Mouse (Mus musculus) mature B cell (primary cell): ENCODE data around the gene Foxo6.

ENCODE experiments used
- in situ Hi-C: fragments of 300-500 bp; cut with MboI; formaldehyde crosslinking; loops from 2 replicates; pipeline ENCODE4 v1.14.3; 2019

Foxo6 gene

DNA sequence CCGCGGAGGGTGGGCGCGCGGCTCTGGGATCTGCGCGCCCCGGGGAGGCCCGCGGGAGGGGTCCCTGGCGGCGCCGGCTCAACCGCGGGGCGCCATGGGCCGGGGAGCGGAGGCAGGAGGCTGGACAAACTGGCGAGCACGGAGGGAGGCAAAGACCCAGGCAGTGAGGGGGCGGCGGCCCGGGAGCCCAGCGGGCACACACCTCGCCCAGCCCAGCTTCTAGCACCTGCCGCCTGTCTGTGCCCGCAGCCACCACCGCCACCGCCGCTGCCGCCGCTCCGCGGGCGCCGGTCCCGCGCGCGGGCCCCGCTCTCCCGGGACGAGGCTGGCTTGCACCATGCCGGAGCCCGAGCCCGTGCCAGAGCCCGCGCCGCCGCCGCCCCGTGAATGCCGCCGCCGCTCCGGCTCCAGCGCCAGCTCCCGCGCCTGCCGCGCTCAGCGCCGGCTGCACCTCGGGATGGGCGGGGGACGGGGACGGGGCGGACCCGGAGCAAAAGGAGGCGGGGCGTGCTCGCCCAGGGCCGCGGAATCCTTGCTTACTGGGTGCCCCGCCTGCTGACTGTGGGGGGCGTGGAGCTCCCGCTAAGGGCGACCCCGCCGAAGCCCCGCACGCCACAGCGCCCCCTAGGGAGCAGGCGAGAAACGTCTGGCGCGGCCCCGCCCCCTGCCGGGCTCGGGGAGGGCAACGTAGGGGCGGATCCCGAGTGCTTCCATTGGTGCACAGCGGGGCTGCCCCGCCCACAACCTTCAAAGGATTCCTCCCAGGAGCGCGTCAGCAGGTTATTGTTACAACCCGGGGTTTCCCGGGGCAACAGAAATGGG lies at the start of gene Foxo6:
Foxo6 (minus strand) TSS at position 60 of the 822 bp plus-strand sequence.
- in situ Hi-C loops, result no loop called here

GRCm38 (mm10) chr4:120334316-120334715 lies 47.2 kb upstream of the Foxo6 start:
- in situ Hi-C loops, result no loop called here

DNA sequence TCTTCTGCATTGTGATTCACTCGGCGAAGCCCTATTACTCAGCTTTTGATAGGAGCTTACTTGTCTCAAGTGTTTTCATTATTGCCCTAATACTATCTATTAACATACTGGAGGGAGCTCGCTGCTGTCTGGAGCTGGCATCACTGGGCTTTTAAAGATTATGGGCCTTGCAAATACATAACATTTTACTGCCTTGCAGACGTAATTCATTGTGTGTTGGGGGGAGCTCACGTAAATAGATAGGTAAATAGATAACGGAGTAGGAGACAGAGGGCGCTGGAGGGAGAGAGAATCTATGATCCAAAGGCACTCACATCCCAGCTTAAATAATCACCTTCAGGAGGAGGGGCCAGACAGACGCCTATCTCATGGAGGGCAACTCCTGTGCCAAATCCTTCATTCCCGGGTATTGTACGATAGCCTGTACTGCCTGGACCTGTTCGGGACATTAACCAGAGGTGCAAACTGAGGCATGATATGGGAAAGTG lies 45.8 kb upstream of the Foxo6 start:
- in situ Hi-C loops, result no loop called here

DNA sequence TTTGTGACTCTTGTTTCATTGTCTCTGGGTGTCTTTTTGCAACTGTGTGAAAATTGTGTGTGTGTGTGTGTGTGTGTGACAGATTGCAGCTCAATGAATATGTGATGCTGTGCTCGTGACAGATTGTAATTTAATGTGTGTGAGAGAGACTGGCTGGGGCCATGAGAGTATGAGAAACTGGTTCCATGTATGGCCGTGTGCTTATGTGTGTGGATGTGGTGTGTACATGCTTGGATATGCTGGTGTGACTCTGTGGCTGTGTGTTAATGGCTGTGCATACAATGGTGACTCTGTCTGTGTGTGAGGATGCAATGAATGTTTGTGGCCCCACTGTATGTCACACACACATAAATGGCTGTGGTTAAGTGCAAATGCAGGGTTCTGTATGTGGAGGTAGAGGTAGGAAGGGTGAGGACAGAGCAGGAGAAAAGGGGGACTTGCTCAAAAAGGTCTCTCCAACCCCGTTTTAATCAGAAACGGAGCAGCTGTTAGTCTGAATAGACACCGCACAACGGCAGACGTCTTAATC lies 45.3 kb upstream of the Foxo6 start:
- in situ Hi-C loops, result no loop called here

DNA sequence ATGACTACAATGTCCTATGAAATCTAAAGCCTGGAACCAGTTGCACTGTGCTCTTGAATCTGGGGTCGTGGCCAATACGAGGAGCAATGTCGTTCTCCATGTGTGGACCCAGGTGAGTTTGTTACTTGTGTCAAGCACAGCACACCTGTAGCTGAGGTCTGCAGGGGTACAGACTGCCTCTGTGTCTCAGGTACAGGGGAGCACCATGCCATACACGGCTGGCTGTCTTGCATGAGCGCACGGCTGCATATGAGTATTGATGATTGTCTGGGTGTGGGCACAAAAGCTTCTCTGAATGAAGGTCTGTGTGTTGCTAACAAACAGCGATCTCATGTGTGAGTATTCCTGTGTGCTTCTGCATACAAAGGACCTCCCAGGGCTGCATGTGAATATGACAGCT lies 44.8 kb upstream of the Foxo6 start:
- in situ Hi-C loops, result no loop called here

GRCm38 (mm10) chr4:120331541-120331940 lies 44.4 kb upstream of the Foxo6 start:
- in situ Hi-C loops, result no loop called here

DNA sequence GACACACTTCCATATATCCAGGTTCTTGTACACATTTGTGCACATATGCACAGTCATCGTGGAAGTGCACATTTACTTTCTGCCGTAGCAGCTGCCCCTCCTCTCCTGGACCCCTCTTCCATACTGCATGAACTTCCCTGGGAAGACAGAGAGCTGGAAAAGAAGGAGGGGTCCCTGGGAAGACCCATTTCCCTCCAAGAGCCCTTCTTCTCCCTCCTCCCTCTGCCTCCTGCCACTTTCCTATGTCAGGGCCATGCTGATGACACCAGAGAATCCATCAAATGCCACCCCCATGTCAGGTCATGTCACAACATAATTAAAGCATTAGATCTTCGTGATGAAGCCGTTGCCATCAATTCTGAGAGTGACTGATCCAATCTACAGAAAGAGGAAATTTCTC lies 38.6 kb upstream of the Foxo6 start:
- in situ Hi-C loops, result no loop called here

DNA sequence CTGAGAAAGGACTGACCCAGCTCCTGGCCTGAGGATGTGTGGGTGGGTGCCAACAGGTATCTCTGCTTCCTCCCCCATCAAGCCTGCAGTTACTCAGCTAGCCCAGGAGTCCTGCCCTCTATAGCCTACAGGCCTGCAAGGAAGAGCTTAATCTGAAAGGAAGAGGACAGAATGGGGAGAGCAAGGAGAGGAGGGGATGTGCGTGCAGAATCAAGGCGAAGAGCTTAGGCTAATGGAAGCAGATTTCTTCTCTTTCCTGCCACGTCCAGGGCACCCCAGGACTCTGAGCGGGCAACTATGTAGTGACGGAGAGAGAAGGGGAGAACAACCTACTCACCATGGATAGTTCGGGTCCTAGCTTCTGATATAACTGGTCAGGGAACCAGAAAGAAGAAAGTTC lies 37.9 kb upstream of the Foxo6 start:
- in situ Hi-C loops, result no loop called here

DNA sequence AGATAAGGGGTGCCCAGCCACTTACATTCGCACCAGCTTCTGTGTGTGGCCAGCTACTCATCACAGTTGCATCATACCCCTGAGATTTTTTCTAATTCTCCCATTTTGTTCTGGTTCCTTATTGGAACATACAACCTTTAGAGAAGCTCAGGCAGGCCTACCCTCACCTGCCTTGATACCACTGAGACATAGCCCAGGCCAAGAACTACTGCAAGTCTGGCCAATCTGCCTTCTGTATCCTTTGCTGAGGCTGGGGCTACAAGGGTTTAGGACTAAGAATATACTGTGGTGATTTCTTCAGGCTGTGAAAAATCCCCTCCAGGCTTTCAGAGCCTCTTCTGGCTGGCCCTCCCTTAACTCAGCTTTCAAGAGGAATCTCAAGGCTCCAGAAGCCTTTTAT lies 36.7 kb upstream of the Foxo6 start:
- in situ Hi-C loops, result no loop called here

- in situ Hi-C loops, result no loop called here
Observed at GRCm38 (mm10) chr4:120323198-120323597, 36.0 kb upstream of the Foxo6 start.

GRCm38 (mm10) chr4:120317541-120317940 lies 30.4 kb upstream of the Foxo6 start:
- in situ Hi-C loops, result no loop called here

DNA sequence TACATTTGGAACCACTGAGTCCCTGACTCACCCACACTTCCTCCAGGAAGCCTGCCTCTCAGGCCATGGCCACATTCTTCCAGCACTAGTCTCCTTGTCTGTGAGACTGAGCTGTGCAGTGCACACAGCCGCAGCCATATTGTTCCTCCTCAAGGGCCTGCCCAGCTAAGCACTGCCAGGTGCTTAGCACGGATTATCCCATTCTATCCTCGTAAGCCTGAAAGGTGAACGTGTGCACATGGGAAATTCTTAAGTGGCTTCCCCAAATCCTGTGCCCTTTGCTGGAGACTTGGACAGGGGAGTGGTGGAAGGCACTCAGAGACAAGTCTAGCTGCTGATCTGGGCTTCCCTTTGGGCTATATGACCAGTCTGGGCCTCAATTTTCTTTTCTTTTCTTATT lies 29.6 kb upstream of the Foxo6 start:
- in situ Hi-C loops, result no loop called here

- in situ Hi-C loops, result no loop called here
Observed at GRCm38 (mm10) chr4:120314571-120314970, 27.4 kb upstream of the Foxo6 start.

GRCm38 (mm10) chr4:120313309-120313708 lies 26.2 kb upstream of the Foxo6 start:
- in situ Hi-C loops, result no loop called here

DNA sequence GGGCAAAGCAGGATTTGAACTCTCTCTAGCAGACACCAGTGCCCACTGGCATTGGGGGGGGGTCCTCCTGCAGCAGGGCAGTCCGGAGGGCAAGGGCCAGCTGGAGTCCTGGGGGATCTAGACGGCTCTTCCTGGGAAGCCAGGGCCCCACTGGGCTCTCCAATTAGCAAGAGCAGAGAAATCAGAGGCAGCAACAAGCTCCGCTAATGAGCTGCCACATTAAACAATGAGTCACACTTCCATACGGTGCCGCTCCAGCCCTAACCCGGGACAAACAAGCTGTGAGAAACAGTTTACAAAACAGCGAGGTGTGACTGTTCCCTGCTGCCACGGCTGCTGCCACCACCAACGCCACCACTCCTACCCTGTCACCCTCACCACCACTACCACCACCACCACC lies 17.4 kb upstream of the Foxo6 start:
- in situ Hi-C loops, result no loop called here

GRCm38 (mm10) chr4:120299287-120299686 lies 12.1 kb upstream of the Foxo6 start:
- in situ Hi-C loops, result no loop called here

DNA sequence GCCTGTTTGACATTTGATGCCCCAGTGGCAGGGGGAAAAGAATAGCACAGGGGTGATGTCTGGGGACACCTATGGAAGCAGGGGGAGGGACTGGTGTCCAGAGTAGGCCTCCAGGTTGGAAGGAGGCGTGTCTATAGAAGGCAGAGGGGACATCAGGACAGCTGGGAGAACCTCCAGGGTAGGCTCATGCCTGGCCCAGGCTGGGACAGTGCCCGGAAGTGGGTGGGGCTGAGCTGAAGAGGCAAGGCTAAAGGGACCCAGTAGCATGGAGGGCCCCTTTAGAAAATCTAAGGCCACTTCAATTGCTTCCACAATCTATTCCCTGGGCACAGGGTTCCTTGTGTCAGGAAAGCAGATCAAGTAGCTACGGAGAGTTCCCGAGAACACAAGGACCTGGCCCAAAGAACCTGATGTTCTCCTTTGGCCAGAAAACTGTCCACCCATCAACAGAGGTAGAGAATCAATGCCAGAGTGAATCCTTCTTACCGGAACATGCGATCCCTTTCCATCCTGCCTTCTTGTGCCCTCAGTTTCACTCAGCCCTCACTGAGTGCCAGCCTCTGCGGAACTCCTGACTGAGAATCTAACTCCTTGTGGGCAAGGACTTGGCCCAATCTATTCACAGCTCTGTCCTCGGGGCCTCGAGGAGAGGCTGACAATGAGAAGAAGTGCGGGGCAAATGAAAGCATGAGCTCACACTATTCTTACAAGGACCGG lies 4.1 kb upstream of the Foxo6 start:
- in situ Hi-C loops, result no loop called here

DNA sequence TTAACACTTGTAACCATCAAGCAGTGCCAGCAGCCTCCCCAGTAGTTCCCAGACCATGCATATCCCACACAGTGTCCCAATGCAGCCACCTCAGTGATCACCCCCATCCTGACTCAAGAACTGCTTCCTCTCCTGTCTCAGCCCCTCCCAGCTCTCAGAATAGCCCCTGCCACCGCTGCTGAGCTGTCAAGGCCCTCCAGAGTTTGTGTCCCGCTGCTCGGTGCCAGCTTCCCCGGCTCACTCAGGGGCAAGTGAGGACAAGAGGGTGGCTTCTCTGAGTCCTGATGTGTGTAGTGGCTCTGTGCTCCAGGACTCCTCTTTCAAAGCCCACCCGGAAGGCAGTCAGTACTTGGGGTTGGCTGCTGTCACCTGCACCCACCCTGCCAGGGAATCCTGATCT lies 3.3 kb upstream of the Foxo6 start:
- in situ Hi-C loops, result no loop called here

GRCm38 (mm10) chr4:120289181-120289965 lies 2.2 kb upstream of the Foxo6 start:
- in situ Hi-C loops, result no loop called here

GRCm38 (mm10) chr4:120286761-120287241 lies 348 bp downstream of the Foxo6 start:
- in situ Hi-C loops, result no loop called here

DNA sequence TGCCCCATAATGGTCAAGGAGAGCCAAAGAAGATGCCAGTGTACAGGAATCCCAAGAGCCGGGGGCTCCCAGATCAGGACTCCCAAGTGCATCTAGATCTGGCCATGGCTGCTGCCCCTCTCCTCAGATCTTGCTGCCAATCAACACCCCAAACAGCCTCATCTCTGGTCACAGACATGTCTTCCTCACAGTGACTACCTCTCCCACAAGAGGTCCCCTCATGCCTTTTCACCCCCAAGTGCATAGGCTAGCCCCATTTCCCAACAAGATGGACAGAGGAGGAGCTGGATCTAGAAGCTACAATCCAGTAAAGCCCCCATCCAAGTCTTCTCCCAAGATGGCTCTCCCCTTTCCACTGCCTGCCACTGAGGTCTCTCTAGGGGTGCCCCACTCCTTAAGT lies 1.4 kb downstream of the Foxo6 start:
- in situ Hi-C loops, result no loop called here

GRCm38 (mm10) chr4:120285223-120285622 lies 1.9 kb downstream of the Foxo6 start:
- in situ Hi-C loops, result no loop called here
